Mouse (Mus musculus): ENCODE results near the gene Ppp1cc. TPM values are rescaled to one million over a fixed set of nuclear protein-coding genes. Genes with fewer than 3 reads are reported as not detected.
A peak's percentile ranks its signal among the peaks of the same experiment; 100 is the strongest.
"Not testable (repeated sequence)": the region's sequence is repeated elsewhere in the genome, so short reads cannot be mapped to it uniquely, and the experiment has no call there.

The Ppp1cc gene
- polyA plus RNA-seq, 1 experiment from 2014 or later = 288 TPM

DNA sequence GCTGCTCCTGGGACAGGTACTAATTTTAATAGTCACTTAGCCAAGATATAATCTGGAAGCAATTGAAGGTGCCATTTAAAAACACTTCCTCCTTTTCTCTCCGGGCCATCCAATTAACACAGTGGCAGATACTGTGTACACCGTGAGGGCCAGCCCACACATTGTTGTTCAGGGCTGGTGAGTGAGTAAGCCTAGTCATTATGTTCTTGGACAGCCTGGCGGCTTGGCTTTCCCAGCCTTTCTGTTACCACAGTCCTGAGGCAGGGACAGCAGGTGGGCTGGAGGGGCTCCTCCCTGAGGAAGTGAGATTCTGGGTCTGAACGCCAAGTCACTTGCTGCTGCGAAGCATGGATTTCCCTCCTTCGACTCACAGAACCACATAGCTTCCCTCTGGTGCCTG is 21.6 kb downstream of the Ppp1cc start:
- Histone ChIP-seq H3K4me3 (no peak overlapping the region), H3K9me3 (replicated peaks) (0 out of 2 replicates have a peak, but pooled peaks cover 3% of the 10 kb centered on the region), H3K27me3 (no peaks in the 10 kb centered on the region), H3K9ac (no peak overlapping the region), H3K4me1 (no peaks in the 10 kb centered on the region), H3K27ac (peak overlapping the region; percentile 51; the same call in 1 of the 2 replicates), H3K36me3 (ENCODE audit: poor library complexity, severe bottlenecking) (peaks cover 28% of the 10 kb centered on the region), H3K4me2 (no peak overlapping the region)
- WGBS = 43% methylated on average over 6 of the region's 6 CpGs
- peak; percentile 58; the same call in 1 of the 2 replicates for ATAC-seq

DNA sequence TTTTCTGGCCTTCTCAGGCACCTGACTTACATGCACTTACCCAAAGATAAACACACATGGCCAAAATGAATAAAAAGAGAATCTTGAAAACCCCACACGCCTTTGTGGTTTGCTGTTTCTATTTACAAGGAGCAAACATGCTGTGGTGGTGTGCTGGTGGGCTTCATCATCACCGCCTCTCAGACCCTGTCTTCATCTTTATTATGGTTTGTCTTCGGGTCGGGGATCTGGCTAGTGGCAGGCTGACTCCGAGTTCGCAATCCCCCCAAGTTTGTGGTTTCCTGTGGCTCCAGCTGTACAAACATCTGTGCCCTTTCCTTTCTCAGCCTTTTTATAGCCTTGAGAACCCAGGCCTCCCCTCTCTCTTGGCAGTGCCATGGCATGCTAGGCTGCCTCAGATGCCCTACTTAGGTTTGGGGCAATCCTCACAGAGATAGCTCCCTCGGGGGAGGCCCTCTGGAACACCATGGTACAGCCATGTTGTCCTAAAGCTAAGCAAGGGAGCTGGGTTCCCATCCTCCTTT is 26.3 kb downstream of the Ppp1cc start:
- WGBS = 88% methylated on average over 7 of the region's 7 CpGs
- H3K4me3 ChIP-seq = no peak overlapping the region
- no peak for ATAC-seq

DNA sequence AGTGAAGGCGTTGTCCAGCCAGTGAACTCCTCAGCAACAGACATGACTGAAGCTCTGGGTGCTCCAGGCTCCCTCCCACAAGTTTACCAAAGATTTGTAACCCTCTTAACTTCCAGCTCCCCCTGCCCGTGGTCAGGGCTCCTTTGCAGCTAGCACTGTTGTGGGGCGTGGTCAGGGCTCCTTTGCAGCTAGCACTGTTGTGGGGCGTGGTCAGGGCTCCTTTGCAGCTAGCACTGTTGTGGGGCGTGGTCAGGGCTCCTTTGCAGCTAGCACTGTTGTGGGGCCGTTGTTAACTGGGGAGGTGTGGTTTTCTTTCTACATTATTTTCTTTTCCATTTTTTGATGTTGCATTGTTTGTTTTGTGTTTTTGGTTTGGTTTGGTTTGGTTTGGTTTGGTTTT is 26.8 kb downstream of the Ppp1cc start:
- not testable (repeated sequence) for H3K4me3 ChIP-seq; H3K9me3 ChIP-seq (replicated peaks); H3K4me2 ChIP-seq; H3K27me3 ChIP-seq; ATAC-seq; H3K9ac ChIP-seq; H3K27ac ChIP-seq; H3K4me1 ChIP-seq; H3K36me3 ChIP-seq (ENCODE audit: poor library complexity, severe bottlenecking)
- 97% methylated on average over 6 of the region's 6 CpGs for WGBS

More for the DNA sequence above, 26.3 kb downstream of the Ppp1cc start:
- no peak overlapping the region for H3K9ac ChIP-seq
- no peaks in the 10 kb centered on the region for H3K27me3 ChIP-seq
- peaks cover 3% of the 10 kb centered on the region; the same call in 1 of the 2 replicates for H3K36me3 ChIP-seq (ENCODE audit: poor library complexity, severe bottlenecking)
- H3K4me1 ChIP-seq = no peaks in the 10 kb centered on the region
- 0 out of 2 replicates have a peak, but pooled peaks cover 6% of the 10 kb centered on the region for H3K9me3 ChIP-seq (replicated peaks)
- H3K4me2 ChIP-seq = no peak overlapping the region
- no peak overlapping the region for H3K27ac ChIP-seq

DNA sequence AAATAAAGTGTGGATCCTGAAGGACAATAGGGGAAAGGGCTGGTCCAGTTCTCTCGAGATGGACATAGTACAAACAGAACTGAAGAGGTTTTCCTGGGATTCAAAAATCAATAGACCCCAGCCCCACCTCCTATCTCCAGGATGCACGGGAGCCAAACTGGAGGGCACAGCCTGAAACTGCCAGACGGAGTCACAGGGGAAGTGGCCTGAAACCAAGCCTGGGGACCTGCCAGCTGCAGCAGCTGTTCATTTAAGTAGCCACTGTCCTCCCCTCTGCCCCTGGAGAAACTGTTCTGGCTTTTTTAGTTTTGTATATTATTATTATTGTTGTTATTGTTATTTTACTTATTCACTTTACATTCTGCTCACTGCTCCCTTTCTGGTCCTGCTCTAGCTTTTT is 31.0 kb downstream of the Ppp1cc start:
- Histone ChIP-seq H3K9me3 (replicated peaks) (0 out of 2 replicates have a peak, but pooled peaks cover 6% of the 10 kb centered on the region), H3K4me1 (no peaks in the 10 kb centered on the region), H3K36me3 (ENCODE audit: poor library complexity, severe bottlenecking) (no peaks in the 10 kb centered on the region), H3K9ac (no peak overlapping the region), H3K27me3 (no peaks in the 10 kb centered on the region), H3K27ac (no peak overlapping the region), H3K4me3 (no peak overlapping the region), H3K4me2 (no peak overlapping the region)
- ATAC-seq = no peak
- 48% methylated on average over 3 of the region's 3 CpGs for WGBS

DNA sequence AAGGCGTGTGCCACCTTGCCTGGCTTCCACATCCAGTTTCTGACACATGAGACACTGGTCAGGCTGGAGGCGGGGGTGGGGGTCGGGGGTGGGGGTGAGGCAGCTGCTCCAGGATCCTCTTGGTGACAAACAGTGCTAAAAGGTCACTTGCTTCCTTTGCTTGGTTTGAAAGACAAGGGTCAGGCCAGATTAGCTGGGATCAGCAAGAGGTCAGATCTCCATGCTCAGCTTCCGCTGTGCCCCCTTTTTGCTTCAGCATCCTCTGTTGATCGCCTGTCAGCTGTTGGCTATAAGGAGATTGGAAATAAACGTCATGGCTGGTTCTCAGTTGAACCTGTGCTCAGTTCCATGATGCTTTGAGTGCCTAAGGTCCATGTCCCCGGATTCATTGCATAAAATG is 32.4 kb downstream of the Ppp1cc start:
- no peaks in the 10 kb centered on the region for H3K36me3 ChIP-seq (ENCODE audit: poor library complexity, severe bottlenecking)
- no peak overlapping the region for H3K4me3 ChIP-seq
- H3K9ac ChIP-seq = no peak overlapping the region
- H3K4me2 ChIP-seq = no peak overlapping the region
- ATAC-seq = no peak
- H3K27ac ChIP-seq = no peak overlapping the region
- H3K4me1 ChIP-seq = no peaks in the 10 kb centered on the region
- no peaks in the 10 kb centered on the region for H3K27me3 ChIP-seq
- H3K9me3 ChIP-seq (replicated peaks) = no peaks in the 10 kb centered on the region
- WGBS = 68% methylated on average over 7 of the region's 7 CpGs

DNA sequence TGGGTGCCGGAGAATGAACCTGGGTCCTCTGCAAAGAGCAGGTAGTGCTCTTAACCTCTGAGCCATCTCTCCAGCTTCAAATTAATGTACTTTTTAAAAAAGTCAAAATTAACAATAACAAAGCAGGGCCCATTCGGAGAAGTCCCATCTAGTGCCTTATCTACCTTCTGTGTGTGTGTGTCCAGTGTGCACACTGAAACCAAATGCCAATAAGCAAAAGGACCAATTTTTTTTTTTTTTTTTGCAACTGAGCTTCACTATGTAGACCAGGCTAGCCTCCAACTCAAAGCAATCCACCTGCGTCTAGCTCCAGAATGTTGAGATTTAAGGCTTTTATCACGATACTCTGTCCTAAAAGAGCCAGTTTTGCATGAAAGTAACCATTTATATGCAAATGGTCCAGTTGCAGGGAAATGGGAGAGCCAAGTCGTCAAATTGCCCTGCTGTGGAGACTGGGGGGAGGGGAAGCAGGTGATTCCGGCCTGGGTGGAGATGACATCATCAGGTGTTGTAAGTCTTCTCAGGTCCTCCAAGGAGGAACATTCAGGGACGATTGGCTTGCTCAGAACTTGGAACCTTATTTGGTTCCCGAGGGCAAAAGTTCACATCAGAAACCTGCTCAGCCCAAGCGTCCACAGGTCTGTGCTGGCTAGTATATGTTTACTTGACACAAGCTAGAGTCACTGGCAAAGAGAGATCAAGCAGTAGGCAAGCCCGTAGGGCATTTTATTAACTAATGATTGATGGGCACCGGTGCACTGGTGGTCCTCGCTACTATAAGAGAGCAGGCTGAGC is 33.4 kb downstream of the Ppp1cc start:
- Histone ChIP-seq H3K36me3 (ENCODE audit: poor library complexity, severe bottlenecking) (no peaks in the 10 kb centered on the region), H3K4me2 (no peak overlapping the region), H3K9ac (no peak overlapping the region), H3K27ac (no peak overlapping the region), H3K9me3 (replicated peaks) (no peaks in the 10 kb centered on the region), H3K4me1 (no peaks in the 10 kb centered on the region), H3K4me3 (no peak overlapping the region), H3K27me3 (no peaks in the 10 kb centered on the region)
- no peak for ATAC-seq
- 72% methylated on average over 12 of the region's 12 CpGs for WGBS

DNA sequence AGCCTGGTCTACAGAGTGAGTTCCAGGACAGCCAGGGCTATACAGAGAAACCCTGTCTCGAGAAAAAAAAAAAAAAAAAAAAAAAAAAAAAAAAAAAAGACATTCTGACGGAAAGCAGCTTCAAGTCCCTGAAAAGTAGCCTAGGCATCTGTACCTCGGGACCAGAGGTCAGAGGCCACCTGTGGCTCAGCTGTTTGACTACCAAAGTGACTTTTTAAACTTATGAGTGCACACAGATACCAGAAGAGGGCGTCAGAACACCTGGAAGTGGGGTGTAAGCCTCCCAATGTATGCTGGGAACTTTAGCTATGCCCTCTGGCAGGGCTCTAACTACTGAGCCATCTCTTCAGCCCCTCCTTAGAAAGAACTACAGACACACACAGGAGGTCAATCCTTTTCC is 34.3 kb downstream of the Ppp1cc start:
- no peak overlapping the region for H3K9ac ChIP-seq
- H3K4me3 ChIP-seq = no peak overlapping the region
- no peak overlapping the region for H3K27ac ChIP-seq
- H3K4me2 ChIP-seq = no peak overlapping the region
- no peaks in the 10 kb centered on the region for H3K27me3 ChIP-seq
- no peaks in the 10 kb centered on the region for H3K36me3 ChIP-seq (ENCODE audit: poor library complexity, severe bottlenecking)
- ATAC-seq = no peak
- no peaks in the 10 kb centered on the region for H3K9me3 ChIP-seq (replicated peaks)
- H3K4me1 ChIP-seq = no peaks in the 10 kb centered on the region
- WGBS = 67% methylated on average over 3 of the region's 4 CpGs

DNA sequence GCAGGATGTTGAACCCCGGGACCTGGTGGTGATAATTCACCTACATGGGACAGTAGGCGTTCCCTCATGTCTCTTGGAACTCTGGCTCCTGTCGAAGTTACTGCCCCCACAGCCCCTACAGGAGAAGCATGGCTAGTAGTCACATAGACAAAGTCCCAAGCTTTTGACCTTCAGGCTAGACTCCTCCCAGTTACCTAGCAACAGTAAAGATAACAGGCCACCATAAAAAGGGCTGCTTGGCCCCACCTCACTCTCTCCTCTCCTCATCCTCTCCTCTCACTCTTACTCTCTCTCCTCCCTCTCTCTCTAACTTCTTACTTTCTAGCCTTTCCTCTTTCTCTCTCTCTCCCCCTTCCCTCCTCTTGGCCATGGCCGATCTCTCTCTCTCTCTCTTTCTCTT is 42.8 kb downstream of the Ppp1cc start:
- no peak overlapping the region for H3K9ac ChIP-seq
- H3K36me3 ChIP-seq (ENCODE audit: poor library complexity, severe bottlenecking) = no peaks in the 10 kb centered on the region
- no peaks in the 10 kb centered on the region for H3K9me3 ChIP-seq (replicated peaks)
- ATAC-seq = no peak
- H3K27ac ChIP-seq = no peak overlapping the region
- no peaks in the 10 kb centered on the region for H3K27me3 ChIP-seq
- H3K4me3 ChIP-seq = no peak overlapping the region
- no peak overlapping the region for H3K4me2 ChIP-seq
- 97% methylated on average over 4 of the region's 4 CpGs for WGBS
- no peaks in the 10 kb centered on the region for H3K4me1 ChIP-seq

DNA sequence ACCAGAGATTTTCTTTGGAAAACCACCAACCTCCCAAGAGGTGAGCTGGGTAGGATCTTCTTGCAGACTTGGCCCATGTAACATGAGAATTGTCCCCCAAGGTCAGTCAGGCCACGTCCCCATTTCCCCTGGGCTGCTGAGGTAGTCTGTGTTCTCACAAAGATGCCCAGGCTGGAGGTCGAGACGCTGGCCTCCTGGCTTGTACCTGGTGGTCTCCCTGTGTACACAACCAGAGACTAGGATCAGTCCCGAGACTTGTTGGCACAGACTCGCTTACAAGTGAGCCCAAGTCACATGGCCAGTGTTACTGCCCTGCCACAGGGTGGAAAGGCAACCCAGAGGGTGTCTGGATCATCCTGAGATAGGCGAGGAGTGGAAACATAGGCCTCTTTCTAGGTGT is 43.8 kb downstream of the Ppp1cc start:
- H3K4me1 ChIP-seq = no peaks in the 10 kb centered on the region
- 86% methylated on average over 6 of the region's 6 CpGs for WGBS
- no peaks in the 10 kb centered on the region for H3K9me3 ChIP-seq (replicated peaks)
- no peaks in the 10 kb centered on the region for H3K36me3 ChIP-seq (ENCODE audit: poor library complexity, severe bottlenecking)
- no peaks in the 10 kb centered on the region for H3K27me3 ChIP-seq
- H3K27ac ChIP-seq = no peak overlapping the region
- no peak overlapping the region for H3K4me3 ChIP-seq
- no peak overlapping the region for H3K9ac ChIP-seq
- no peak for ATAC-seq
- H3K4me2 ChIP-seq = no peak overlapping the region

DNA sequence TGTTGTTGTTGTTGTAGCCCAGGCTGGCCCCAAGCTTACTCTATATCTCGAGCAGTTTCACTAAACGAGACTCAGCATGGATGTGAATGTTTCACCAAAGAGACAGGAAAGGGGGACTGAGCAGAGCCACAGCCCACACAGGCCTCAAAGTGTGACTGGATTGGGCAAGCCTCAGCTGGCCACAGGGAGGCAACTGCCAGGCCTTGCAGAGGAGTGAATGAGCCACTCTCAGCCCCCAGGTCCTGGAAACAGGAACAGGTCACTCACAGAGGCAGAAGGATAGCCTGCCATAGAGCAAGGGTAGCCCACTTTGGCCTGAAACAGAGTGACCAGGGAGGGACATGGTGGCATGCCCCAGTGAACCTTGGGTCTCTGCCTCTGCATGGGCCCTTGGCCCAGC is 46.1 kb downstream of the Ppp1cc start:
- ATAC-seq = no peak
- Histone ChIP-seq H3K4me3 (no peak overlapping the region), H3K9ac (no peak overlapping the region), H3K4me1 (peaks cover 4% of the 10 kb centered on the region), H3K27me3 (no peaks in the 10 kb centered on the region), H3K9me3 (replicated peaks) (no peaks in the 10 kb centered on the region), H3K4me2 (no peak overlapping the region), H3K27ac (no peak overlapping the region), H3K36me3 (ENCODE audit: poor library complexity, severe bottlenecking) (no peaks in the 10 kb centered on the region)
- 70% methylated on average over 2 of the region's 2 CpGs for whole genome bisulfite sequencing

DNA sequence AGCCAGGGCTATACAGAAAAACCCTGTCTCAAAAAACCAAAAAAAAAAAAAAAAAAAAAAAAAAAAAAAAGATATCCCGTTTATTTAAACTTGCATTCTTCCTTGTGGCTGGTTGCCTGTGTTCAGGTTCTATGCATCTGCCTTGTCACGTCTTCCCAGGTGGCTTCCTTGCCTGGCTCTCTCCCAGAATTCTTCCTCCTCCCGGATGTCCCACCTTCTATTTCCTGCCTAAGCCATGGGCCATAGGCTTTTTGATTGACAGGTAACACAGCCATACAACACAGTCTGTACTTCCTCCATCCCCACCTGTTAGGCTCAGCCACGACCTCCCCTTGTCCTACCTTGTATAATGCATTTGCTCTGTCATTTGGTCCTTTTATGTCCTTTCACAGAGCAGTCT is 48.4 kb downstream of the Ppp1cc start, which contains the start of gene Hvcn1:
Gene Hvcn1 (plus strand): TSS at position 330 of the 400 bp plus-strand sequence.
- Histone ChIP-seq H3K4me3 (no peak within 1 kb of the TSS), H3K36me3 (ENCODE audit: poor library complexity, severe bottlenecking) (no peaks in the 10 kb centered on the region), H3K27ac (no peak within 1 kb of the TSS), H3K27me3 (no peaks in the 10 kb centered on the region), H3K9ac (no peak within 1 kb of the TSS), H3K4me1 (peaks cover 13% of the 10 kb centered on the region), H3K9me3 (replicated peaks) (no peaks in the 10 kb centered on the region), H3K4me2 (no peak within 1 kb of the TSS)
- ATAC-seq = no peak
- WGBS = 86% methylated on average over 4 of the region's 4 CpGs

DNA sequence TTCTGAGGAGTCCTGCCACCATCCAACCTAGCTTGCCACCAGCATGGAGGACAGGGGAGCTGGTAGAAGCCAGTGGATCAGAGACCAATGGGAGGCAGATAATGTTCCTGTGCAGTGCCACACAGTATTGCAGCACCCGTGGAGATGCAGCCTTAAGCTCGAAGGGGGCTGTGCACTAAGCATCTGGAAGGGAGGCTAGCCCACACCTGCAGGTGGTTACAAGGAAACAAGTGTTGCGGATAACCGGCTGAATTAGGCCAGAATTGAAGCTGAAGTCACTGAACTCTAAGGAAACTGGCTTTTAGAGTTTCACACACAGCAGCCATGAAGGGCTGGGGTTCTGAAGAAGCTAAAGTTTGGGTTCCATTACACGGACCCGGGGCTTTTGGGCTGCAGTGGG is 50.8 kb downstream of the Ppp1cc start:
- WGBS = 42% methylated on average over 6 of the region's 6 CpGs
- Histone ChIP-seq H3K27me3 (no peaks in the 10 kb centered on the region), H3K4me2 (peak overlapping the region; percentile 59; the same call in 1 of the 2 replicates), H3K36me3 (ENCODE audit: poor library complexity, severe bottlenecking) (no peaks in the 10 kb centered on the region), H3K27ac (no peak overlapping the region), H3K4me3 (no peak overlapping the region), H3K9me3 (replicated peaks) (no peaks in the 10 kb centered on the region), H3K9ac (0 out of 2 replicates have a peak overlapping the region, but pooled peaks have one; percentile 51), H3K4me1 (peaks cover 13% of the 10 kb centered on the region)
- ATAC-seq = no peak

Measured in forebrain, embryonic 13.5 days (tissue).